Mouse (Mus musculus): Measurements from ENCODE around the gene Atp6v0b. TPM values are rescaled to one million over a fixed set of nuclear protein-coding genes. Genes with fewer than 3 reads are reported as not detected.

The Atp6v0b gene
- polyA plus RNA-seq, 1 experiment, result 102 TPM

GRCm38 (mm10) chr4:117926545-117927482, 39.7 kb upstream of the Atp6v0b start:
- Histone ChIP-seq H3K27me3 (ENCODE audit: control insufficient read depth, insufficient read depth, low read length, poor library complexity, severe bottlenecking) (no peaks in the 10 kb centered on the region; the same call in 1 of the 2 replicates), H3K9ac (ENCODE audit: low read depth, poor library complexity, severe bottlenecking) (peak overlapping the region; percentile 48), H3K9me3 (replicated peaks; ENCODE audit: control insufficient read depth, insufficient read depth, low read length, poor library complexity, severe bottlenecking) (no peaks in the 10 kb centered on the region), H3K4me3 (ENCODE audit: low read depth, low read length) (peak overlapping the region; percentile 35), H3K27ac (ENCODE audit: insufficient read depth, low read length) (no peak overlapping the region), H3K4me1 (ENCODE audit: control insufficient read depth, insufficient read depth, low read length) (no peaks in the 10 kb centered on the region), H3K36me3 (ENCODE audit: control insufficient read depth, insufficient read depth, low read length, poor library complexity, severe bottlenecking) (no peaks in the 10 kb centered on the region)
- TF ChIP-seq EP300 (IDR thresholded peaks at IDR 0.05; ENCODE audit: insufficient read depth, low read depth, low read length), result no peak
- TF ChIP-seq POLR2A (IDR thresholded peaks at IDR 0.05; ENCODE audit: insufficient read depth, low read length), result no peak

- TF ChIP-seq CTCF (IDR thresholded peaks at IDR 0.05; ENCODE audit: low read depth, low read length) (no peak), EP300 (IDR thresholded peaks at IDR 0.05; ENCODE audit: insufficient read depth, low read depth, low read length) (no peak), POLR2A (IDR thresholded peaks at IDR 0.05; ENCODE audit: insufficient read depth, low read length) (no peak)
- Histone ChIP-seq H3K4me3 (ENCODE audit: low read depth, low read length) (no peak overlapping the region), H3K9ac (ENCODE audit: low read depth, poor library complexity, severe bottlenecking) (no peak overlapping the region), H3K36me3 (ENCODE audit: control insufficient read depth, insufficient read depth, low read length, poor library complexity, severe bottlenecking) (no peaks in the 10 kb centered on the region), H3K27ac (ENCODE audit: insufficient read depth, low read length) (no peak overlapping the region), H3K9me3 (replicated peaks; ENCODE audit: control insufficient read depth, insufficient read depth, low read length, poor library complexity, severe bottlenecking) (no peaks in the 10 kb centered on the region), H3K4me1 (ENCODE audit: control insufficient read depth, insufficient read depth, low read length) (no peaks in the 10 kb centered on the region), H3K27me3 (ENCODE audit: control insufficient read depth, insufficient read depth, low read length, poor library complexity, severe bottlenecking) (no peaks in the 10 kb centered on the region; the same call in 1 of the 2 replicates)
These were observed 37.8 kb upstream of the Atp6v0b start for GRCm38 (mm10) chr4:117924916-117925315.

GRCm38 (mm10) chr4:117923450-117923849, 36.3 kb upstream of the Atp6v0b start:
- Histone ChIP-seq H3K4me1 (ENCODE audit: control insufficient read depth, insufficient read depth, low read length) (no peaks in the 10 kb centered on the region), H3K4me3 (ENCODE audit: low read depth, low read length) (no peak overlapping the region), H3K9me3 (replicated peaks; ENCODE audit: control insufficient read depth, insufficient read depth, low read length, poor library complexity, severe bottlenecking) (no peaks in the 10 kb centered on the region), H3K36me3 (ENCODE audit: control insufficient read depth, insufficient read depth, low read length, poor library complexity, severe bottlenecking) (no peaks in the 10 kb centered on the region), H3K9ac (ENCODE audit: low read depth, poor library complexity, severe bottlenecking) (no peak overlapping the region), H3K27ac (ENCODE audit: insufficient read depth, low read length) (no peak overlapping the region), H3K27me3 (ENCODE audit: control insufficient read depth, insufficient read depth, low read length, poor library complexity, severe bottlenecking) (no peaks in the 10 kb centered on the region; the same call in 1 of the 2 replicates)
- no peak for TF ChIP-seq EP300 (IDR thresholded peaks at IDR 0.05; ENCODE audit: insufficient read depth, low read depth, low read length)
- TF ChIP-seq POLR2A (IDR thresholded peaks at IDR 0.05; ENCODE audit: insufficient read depth, low read length), result no peak

GRCm38 (mm10) chr4:117921358-117921757, 34.2 kb upstream of the Atp6v0b start:
- no peak overlapping the region for H3K9ac ChIP-seq (ENCODE audit: low read depth, poor library complexity, severe bottlenecking)
- no peaks in the 10 kb centered on the region for H3K36me3 ChIP-seq (ENCODE audit: control insufficient read depth, insufficient read depth, low read length, poor library complexity, severe bottlenecking)
- H3K9me3 ChIP-seq (replicated peaks; ENCODE audit: control insufficient read depth, insufficient read depth, low read length, poor library complexity, severe bottlenecking), result no peaks in the 10 kb centered on the region
- no peak overlapping the region for H3K4me3 ChIP-seq (ENCODE audit: low read depth, low read length)
- H3K4me1 ChIP-seq (ENCODE audit: control insufficient read depth, insufficient read depth, low read length), result no peaks in the 10 kb centered on the region
- H3K27ac ChIP-seq (ENCODE audit: insufficient read depth, low read length), result no peak overlapping the region
- no peaks in the 10 kb centered on the region for H3K27me3 ChIP-seq (ENCODE audit: control insufficient read depth, insufficient read depth, low read length, poor library complexity, severe bottlenecking)
- TF ChIP-seq CTCF (IDR thresholded peaks at IDR 0.05; ENCODE audit: low read depth, low read length) (no peak), EP300 (IDR thresholded peaks at IDR 0.05; ENCODE audit: insufficient read depth, low read depth, low read length) (no peak), POLR2A (IDR thresholded peaks at IDR 0.05; ENCODE audit: insufficient read depth, low read length) (no peak)

- no peaks in the 10 kb centered on the region for H3K4me1 ChIP-seq (ENCODE audit: control insufficient read depth, insufficient read depth, low read length)
- H3K9me3 ChIP-seq (replicated peaks; ENCODE audit: control insufficient read depth, insufficient read depth, low read length, poor library complexity, severe bottlenecking), result no peaks in the 10 kb centered on the region
- TF ChIP-seq EP300 (IDR thresholded peaks at IDR 0.05; ENCODE audit: insufficient read depth, low read depth, low read length) (no peak), POLR2A (IDR thresholded peaks at IDR 0.05; ENCODE audit: insufficient read depth, low read length) (no peak), CTCF (IDR thresholded peaks at IDR 0.05; ENCODE audit: low read depth, low read length) (no peak)
- no peak overlapping the region for H3K4me3 ChIP-seq (ENCODE audit: low read depth, low read length)
- H3K27ac ChIP-seq (ENCODE audit: insufficient read depth, low read length), result no peak overlapping the region
- H3K9ac ChIP-seq (ENCODE audit: low read depth, poor library complexity, severe bottlenecking), result no peak overlapping the region
- H3K27me3 ChIP-seq (ENCODE audit: control insufficient read depth, insufficient read depth, low read length, poor library complexity, severe bottlenecking), result no peaks in the 10 kb centered on the region
- no peaks in the 10 kb centered on the region for H3K36me3 ChIP-seq (ENCODE audit: control insufficient read depth, insufficient read depth, low read length, poor library complexity, severe bottlenecking)
These were observed 31.6 kb upstream of the Atp6v0b start for GRCm38 (mm10) chr4:117918762-117919161.

- no peaks in the 10 kb centered on the region for H3K36me3 ChIP-seq (ENCODE audit: control insufficient read depth, insufficient read depth, low read length, poor library complexity, severe bottlenecking)
- no peak for TF ChIP-seq CTCF (IDR thresholded peaks at IDR 0.05; ENCODE audit: low read depth, low read length)
- TF ChIP-seq EP300 (IDR thresholded peaks at IDR 0.05; ENCODE audit: insufficient read depth, low read depth, low read length), result no peak
- no peak for TF ChIP-seq POLR2A (IDR thresholded peaks at IDR 0.05; ENCODE audit: insufficient read depth, low read length)
- no peak overlapping the region for H3K4me3 ChIP-seq (ENCODE audit: low read depth, low read length)
- no peaks in the 10 kb centered on the region for H3K27me3 ChIP-seq (ENCODE audit: control insufficient read depth, insufficient read depth, low read length, poor library complexity, severe bottlenecking)
- no peak overlapping the region for H3K9ac ChIP-seq (ENCODE audit: low read depth, poor library complexity, severe bottlenecking)
- no peaks in the 10 kb centered on the region for H3K4me1 ChIP-seq (ENCODE audit: control insufficient read depth, insufficient read depth, low read length)
- no peaks in the 10 kb centered on the region for H3K9me3 ChIP-seq (replicated peaks; ENCODE audit: control insufficient read depth, insufficient read depth, low read length, poor library complexity, severe bottlenecking)
- no peak overlapping the region for H3K27ac ChIP-seq (ENCODE audit: insufficient read depth, low read length)
These were observed 31.1 kb upstream of the Atp6v0b start for GRCm38 (mm10) chr4:117918261-117918660.
